Mouse (Mus musculus) stomach, postnatal 0 days (tissue): Measurements from ENCODE around the gene St6galnac6.

Experiments used
- CTCF ChIP-seq: IDR thresholded peaks from 2 replicates; pipeline ENCODE4 v1.5.1; 2016; ENCODE audit warnings: antibody characterized with exemption, low read depth, mild to moderate bottlenecking, moderate library complexity
- EP300 ChIP-seq: optimal IDR thresholded peaks from 2 replicates; pipeline ENCODE3; 2016; ENCODE audit warnings: antibody characterized with exemption

- TF ChIP-seq CTCF (no peak), EP300 (no peak)
Measured at GRCm38 (mm10) chr2:32646379-32647056, 47.0 kb downstream of the St6galnac6 start, which contains the start of gene Eng.
